ENCODE assay signal across 12 mouse cellular contexts in the genomic region with DNA sequence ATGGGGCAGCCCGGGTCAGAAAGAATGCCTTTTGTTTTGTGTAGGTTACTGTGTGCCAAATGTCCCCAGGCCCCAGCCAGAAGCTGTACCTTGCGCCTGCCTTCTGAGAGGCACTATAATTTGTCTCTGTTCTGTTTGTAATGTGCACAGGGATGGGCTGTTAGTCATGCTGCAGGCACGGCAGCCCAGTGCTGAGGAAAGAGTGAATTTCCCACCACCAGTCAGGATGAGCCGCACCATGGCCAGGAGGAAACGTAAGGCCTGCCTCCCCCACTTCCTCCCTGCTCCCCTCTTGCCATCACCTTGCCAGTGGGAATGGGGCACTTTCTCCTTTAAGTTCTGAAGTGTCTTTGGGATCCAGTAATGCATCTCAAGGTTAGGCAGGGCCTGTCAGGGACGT.
DNase-seq lines count a peak whose midpoint lies in the region; ATAC-seq and TF ChIP-seq lines count a peak whose summit lies in the region.
"Had no signal": no experiment of that assay in that cellular context is flagged by ENCODE, and none has a peak within 500 bp of the region (broad histone marks: within the 10 kb centered on the region; RNA-seq: fewer than 3 reads in every experiment).

No protein-coding gene starts in this region.

- no peak overlapping the region for H3K4me2 ChIP-seq in hindbrain, embryonic 12.5 days (replicated peaks)
- H3K4me2 ChIP-seq in hindbrain, embryonic 11.5 days (replicated peaks; ENCODE audit: low read depth, low read length) = no peak overlapping the region
- H3K4me2 ChIP-seq in hindbrain, embryonic 14.5 days (replicated peaks) = no peak overlapping the region
- no peak overlapping the region for H3K4me2 ChIP-seq in stomach, postnatal 0 days (replicated peaks; ENCODE audit: low read depth)
- H3K4me2 ChIP-seq: embryonic facial prominence, embryonic 13.5 days; liver, embryonic 11.5 days had no signal

- H3K9me3 ChIP-seq in hindbrain, embryonic 12.5 days (replicated peaks) = no peaks in the 10 kb centered on the region
- no peaks in the 10 kb centered on the region for H3K9me3 ChIP-seq in hindbrain, embryonic 11.5 days (ENCODE audit: control insufficient read depth, low read length)
- H3K9me3 ChIP-seq in hindbrain, embryonic 14.5 days (ENCODE audit: control insufficient read depth, low read length) = no peaks in the 10 kb centered on the region
- H3K9me3 ChIP-seq in stomach, postnatal 0 days (ENCODE audit: control insufficient read depth, low read length) = no peaks in the 10 kb centered on the region
- H3K9me3 ChIP-seq: embryonic facial prominence, embryonic 13.5 days had no signal

- 48% methylated on average over 6 of the region's 6 CpGs for WGBS in hindbrain, embryonic 12.5 days
- 45% methylated on average over 6 of the region's 6 CpGs for WGBS in hindbrain, embryonic 11.5 days
- WGBS in hindbrain, embryonic 14.5 days = 36% methylated on average over 6 of the region's 6 CpGs
- 18% methylated on average over 6 of the region's 6 CpGs for WGBS in stomach, postnatal 0 days

- H3K4me1 ChIP-seq in hindbrain, embryonic 12.5 days = peaks cover 28% of the 10 kb centered on the region
- H3K4me1 ChIP-seq in hindbrain, embryonic 11.5 days (replicated peaks; ENCODE audit: control insufficient read depth, insufficient read depth, low read length) = no peaks in the 10 kb centered on the region
- peaks cover 34% of the 10 kb centered on the region for H3K4me1 ChIP-seq in hindbrain, embryonic 14.5 days (replicated peaks; ENCODE audit: control insufficient read depth, insufficient read depth, low read length)
- H3K4me1 ChIP-seq in stomach, postnatal 0 days (replicated peaks; ENCODE audit: control insufficient read depth, insufficient read depth) = no peaks in the 10 kb centered on the region; the same call in 1 of the 2 replicates

- no peak for TF ChIP-seq EP300 in stomach, postnatal 0 days (optimal IDR thresholded peaks at IDR 0.05)

- TF ChIP-seq CTCF in stomach, postnatal 0 days (IDR thresholded peaks at IDR 0.05; ENCODE audit: low read depth) = no peak

- no peak overlapping the region for H3K9ac ChIP-seq in hindbrain, embryonic 12.5 days
- H3K9ac ChIP-seq in hindbrain, embryonic 11.5 days (ENCODE audit: low read depth, low read length) = no peak overlapping the region
- H3K9ac ChIP-seq in hindbrain, embryonic 14.5 days = no peak overlapping the region
- no peak overlapping the region for H3K9ac ChIP-seq in stomach, postnatal 0 days (ENCODE audit: low read length)
- H3K9ac ChIP-seq: embryonic facial prominence, embryonic 13.5 days had no signal

- no peaks in the 10 kb centered on the region for H3K27me3 ChIP-seq in hindbrain, embryonic 12.5 days
- H3K27me3 ChIP-seq in hindbrain, embryonic 11.5 days (ENCODE audit: control insufficient read depth, insufficient read depth, low read length) = no peaks in the 10 kb centered on the region
- H3K27me3 ChIP-seq in hindbrain, embryonic 14.5 days (ENCODE audit: control insufficient read depth, insufficient read depth, low read length) = no peaks in the 10 kb centered on the region
- H3K27me3 ChIP-seq in stomach, postnatal 0 days (ENCODE audit: control insufficient read depth, insufficient read depth, low read length) = no peaks in the 10 kb centered on the region
- H3K27me3 ChIP-seq: embryonic facial prominence, embryonic 13.5 days had no signal

- no peaks in the 10 kb centered on the region for H3K36me3 ChIP-seq in hindbrain, embryonic 12.5 days
- no peaks in the 10 kb centered on the region for H3K36me3 ChIP-seq in hindbrain, embryonic 11.5 days (ENCODE audit: control insufficient read depth, insufficient read depth, low read length)
- no peaks in the 10 kb centered on the region; the same call in 1 of the 2 replicates for H3K36me3 ChIP-seq in hindbrain, embryonic 14.5 days (replicated peaks; ENCODE audit: control insufficient read depth, insufficient read depth)
- H3K36me3 ChIP-seq in stomach, postnatal 0 days (ENCODE audit: control insufficient read depth, insufficient read depth, low read length) = no peaks in the 10 kb centered on the region
- H3K36me3 ChIP-seq: embryonic facial prominence, embryonic 13.5 days had no signal

- ATAC-seq in hindbrain, embryonic 12.5 days (ENCODE audit: low FRiP score) = no peak
- no peak for ATAC-seq in hindbrain, embryonic 11.5 days (ENCODE audit: low FRiP score)
- peak; percentile 51; the same call in 1 of the 2 replicates for ATAC-seq in hindbrain, embryonic 14.5 days (ENCODE audit: low FRiP score)
- peak; percentile 49; the same call in 1 of the 2 replicates for ATAC-seq in stomach, postnatal 0 days (ENCODE audit: low FRiP score, low TSS enrichment)

- DNase-seq in hindbrain, embryonic 11.5 days (ENCODE audit: low spot score) = no peak
- peak; percentile 36 for DNase-seq in right cerebral cortex, postnatal 25 days
- no peak for DNase-seq in right cerebral cortex, postnatal 4 days
- no peak for DNase-seq in hindbrain, embryonic 14.5 days (ENCODE audit: low spot score)
- no peak for DNase-seq in stomach, postnatal 0 days (ENCODE audit: low spot score)
- no peak for DNase-seq in spleen, adult 18-20 months
- DNase-seq: kidney, postnatal 14 days; thymus, postnatal 4 days had no signal

- peak overlapping the region; percentile 64; the same call in 1 of the 2 replicates for H3K27ac ChIP-seq in hindbrain, embryonic 12.5 days
- H3K27ac ChIP-seq in hindbrain, embryonic 11.5 days (ENCODE audit: low read depth, low read length) = no peak overlapping the region
- H3K27ac ChIP-seq in hindbrain, embryonic 14.5 days = peak overlapping the region; percentile 69
- H3K27ac ChIP-seq in stomach, postnatal 0 days (replicated peaks) = peak overlapping the region; percentile 61
- H3K27ac ChIP-seq: embryonic facial prominence, embryonic 13.5 days had no signal

- no peak overlapping the region for H3K4me3 ChIP-seq in hindbrain, embryonic 12.5 days
- H3K4me3 ChIP-seq in hindbrain, embryonic 11.5 days (ENCODE audit: low read depth, low read length) = no peak overlapping the region
- H3K4me3 ChIP-seq in hindbrain, embryonic 14.5 days (replicated peaks; ENCODE audit: low read length) = no peak overlapping the region
- H3K4me3 ChIP-seq in stomach, postnatal 0 days (ENCODE audit: low read depth, low read length) = no peak overlapping the region
- H3K4me3 ChIP-seq: embryonic facial prominence, embryonic 13.5 days; myocyte had no signal

Comparison
In these comparisons a context has a peak if more than half of its experiments do, and no peak if none do; other contexts are left out.
1. ATAC-seq: peak in hindbrain, embryonic 14.5 days (single experiment) and stomach, postnatal 0 days (single experiment); none in hindbrain, embryonic 12.5 days (single experiment) and hindbrain, embryonic 11.5 days (single experiment).